In genomic region chr15:60555691-60556090, GRCm38 (mm10) we compare ENCODE assay signal across 20 mouse cellular contexts.
A peak's percentile ranks its signal among the peaks of the same experiment; 100 is the strongest.
DNase-seq lines count a peak whose midpoint lies in the region; TF ChIP-seq lines count a peak whose summit lies in the region.
"Had no signal": no experiment of that assay in that cellular context is flagged by ENCODE, and none has a peak within 500 bp of the region (broad histone marks: within the 10 kb centered on the region; RNA-seq: fewer than 3 reads in every experiment).

No protein-coding gene starts in this region.

- H3K9ac ChIP-seq in ES-Bruce4 (ENCODE audit: low read depth, poor library complexity, severe bottlenecking) (no peak overlapping the region), ES-E14 (ENCODE audit: insufficient read depth, low read depth, low read length, poor library complexity, severe bottlenecking) (no peak overlapping the region)
- H3K9ac ChIP-seq: embryonic facial prominence, embryonic 12.5 days; forebrain, embryonic 13.5 days; forebrain, embryonic 15.5 days; forebrain, postnatal 0 days had no signal

- TF ChIP-seq CTCF in ES-Bruce4 (IDR thresholded peaks at IDR 0.05; ENCODE audit: low read depth, low read length), result no peak

- TF ChIP-seq POLR2A in ES-Bruce4 (IDR thresholded peaks at IDR 0.05; ENCODE audit: insufficient read depth, low read length), result no peak

- H3K9me3 ChIP-seq in ES-Bruce4 (replicated peaks; ENCODE audit: control insufficient read depth, insufficient read depth, low read length, poor library complexity, severe bottlenecking) (peaks cover 2% of the 10 kb centered on the region; the same call in 1 of the 2 replicates), ES-E14 (ENCODE audit: control insufficient read depth, insufficient read depth, low read depth, low read length) (no peaks in the 10 kb centered on the region)
- H3K9me3 ChIP-seq: embryonic facial prominence, embryonic 10.5 days; embryonic facial prominence, embryonic 12.5 days; forebrain, embryonic 13.5 days; forebrain, embryonic 15.5 days had no signal

- H3K27ac ChIP-seq in ES-Bruce4 (ENCODE audit: insufficient read depth, low read length) (peak overlapping the region; percentile 31; the same call in 1 of the 2 replicates), ES-E14 (ENCODE audit: insufficient read depth, low read depth, low read length, poor library complexity, severe bottlenecking) (peak overlapping the region; percentile 70; the same call in 1 of the 2 replicates)
- H3K27ac ChIP-seq: embryonic facial prominence, embryonic 10.5 days; embryonic facial prominence, embryonic 12.5 days; forebrain, embryonic 13.5 days; forebrain, embryonic 15.5 days had no signal

- H3K27me3 ChIP-seq in ES-Bruce4 (ENCODE audit: control insufficient read depth, insufficient read depth, low read length, poor library complexity, severe bottlenecking), result no peaks in the 10 kb centered on the region
- H3K27me3 ChIP-seq: embryonic facial prominence, embryonic 12.5 days; forebrain, embryonic 13.5 days; forebrain, embryonic 15.5 days; Patski had no signal

- no peaks in the 10 kb centered on the region for H3K4me1 ChIP-seq in ES-Bruce4 (ENCODE audit: control insufficient read depth, insufficient read depth, low read length)
- H3K4me1 ChIP-seq in ES-E14 (ENCODE audit: control insufficient read depth in 2 of 2, insufficient read depth in 2 of 2, low read length in 2 of 2, poor library complexity in 1 of 2), result peaks cover 3 to 7% of the 10 kb centered on the region in 2 experiments; a peak in 2 of 4 replicates
- H3K4me1 ChIP-seq: embryonic facial prominence, embryonic 10.5 days; embryonic facial prominence, embryonic 12.5 days; forebrain, embryonic 13.5 days; forebrain, embryonic 15.5 days had no signal

- in situ Hi-C loops in ES-E14 (cut with MboI; ENCODE audit: low sequenced_read_pairs in 2 of 2, unreplicated experiment in 2 of 2), result no loop called here

- peak; percentile 15 for DNase-seq in ES-E14 (ENCODE audit: low read depth, low spot score)
- DNase-seq in ZHBTc4 (ENCODE audit: low read depth, low spot score), result peak; percentile 55
- no peak for DNase-seq in thymus, adult 18-20 months
- no peak for DNase-seq in heart, adult 18-20 months
- no peak for DNase-seq in thymus, postnatal 0 days (ENCODE audit: low spot score)
- DNase-seq: adrenal gland, adult 8-10 months; adrenal gland, postnatal 14 days; adrenal gland, postnatal 36 days; cerebellum, adult 11-12 months; cerebellum, adult 2 months; cerebellum, adult 9-10 months; cerebellum, postnatal 10 days; cerebellum, postnatal 25 days; forebrain, postnatal 0 days had no signal

- no peaks in the 10 kb centered on the region for H3K36me3 ChIP-seq in ES-Bruce4 (ENCODE audit: control insufficient read depth, insufficient read depth, low read length, poor library complexity, severe bottlenecking)
- H3K36me3 ChIP-seq in ES-E14 (ENCODE audit: control insufficient read depth, insufficient read depth, low read length, poor library complexity, severe bottlenecking), result no peaks in the 10 kb centered on the region
- H3K36me3 ChIP-seq: embryonic facial prominence, embryonic 10.5 days; embryonic facial prominence, embryonic 12.5 days; forebrain, embryonic 15.5 days had no signal

- TF ChIP-seq EP300 in ES-Bruce4 (IDR thresholded peaks at IDR 0.05; ENCODE audit: insufficient read depth, low read depth, low read length), result no peak

- H3K4me3 ChIP-seq in ES-Bruce4 (ENCODE audit: low read depth, low read length) (no peak overlapping the region), ES-E14 (ENCODE audit: insufficient read depth in 1 of 2, low read depth in 1 of 2, low read length in 2 of 2, poor library complexity in 1 of 2, severe bottlenecking in 1 of 2) (no peak overlapping the region)
- H3K4me3 ChIP-seq: embryonic facial prominence, embryonic 10.5 days; embryonic facial prominence, embryonic 12.5 days; forebrain, embryonic 13.5 days; forebrain, embryonic 15.5 days had no signal

TF ChIP-seq in ES-E14, 5 proteins besides CTCF, POLR2A, EP300 and RAD21:
- TF ChIP-seq ZC3H11A (IDR thresholded peaks at IDR 0.05; ENCODE audit: borderline replicate concordance, low read depth, low read length) (no peak), ZNF384 (IDR thresholded peaks at IDR 0.05; ENCODE audit: low read depth, low read length) (no peak), CHD2 (IDR thresholded peaks at IDR 0.05; ENCODE audit: low read depth, low read length) (no peak), MAFK (IDR thresholded peaks at IDR 0.05; ENCODE audit: insufficient read depth, low read depth, low read length) (no peak), HCFC1 (IDR thresholded peaks at IDR 0.05; ENCODE audit: borderline replicate concordance, insufficient read depth, low read length) (no peak)

Comparison
In these comparisons a context has a peak if more than half of its experiments do, and no peak if none do; other contexts are left out.
1. DNase-seq: peak in ES-E14 (single experiment) and ZHBTc4 (single experiment); none in thymus, adult 18-20 months (0 of 2), heart, adult 18-20 months (0 of 2) and thymus, postnatal 0 days (single experiment).